17 mouse cellular contexts compared by ENCODE assay signal in genomic region chrX:99579206-99579605, GRCm38 (mm10).
"Had no signal": no experiment of that assay in that cellular context is flagged by ENCODE, and none has a peak within 500 bp of the region (broad histone marks: within the 10 kb centered on the region; RNA-seq: fewer than 3 reads in every experiment).

No protein-coding gene starts in this region.

- DNase-seq: liver, postnatal 0 days; lung, adult 2 months; lung, postnatal 14 days; lung, postnatal 36 days; midbrain, embryonic 14.5 days; right cerebral cortex, postnatal 14 days; spleen, adult 18-20 months; thymus, adult 2 months; thymus, postnatal 25 days; thymus, postnatal 4 days had no signal

- H3K36me3 ChIP-seq: liver, embryonic 15.5 days; lung, embryonic 15.5 days; midbrain, embryonic 12.5 days; neural tube, embryonic 12.5 days had no signal

- H3K9me3 ChIP-seq: liver, embryonic 15.5 days; lung, embryonic 15.5 days; megakaryocyte, embryonic 14.5 days; midbrain, embryonic 12.5 days; neural tube, embryonic 12.5 days had no signal

- H3K9ac ChIP-seq: liver, embryonic 15.5 days; liver, postnatal 0 days; lung, embryonic 15.5 days; midbrain, embryonic 12.5 days; neural tube, embryonic 12.5 days had no signal

- ATAC-seq: liver, postnatal 0 days; lung, postnatal 0 days had no signal

- H3K4me3 ChIP-seq: liver, embryonic 15.5 days; lung, embryonic 15.5 days; megakaryocyte, embryonic 14.5 days; midbrain, embryonic 12.5 days; neural tube, embryonic 12.5 days had no signal

- H3K27ac ChIP-seq: liver, embryonic 15.5 days; lung, embryonic 15.5 days; macrophage; midbrain, embryonic 12.5 days; neural tube, embryonic 12.5 days had no signal

- H3K4me2 ChIP-seq: liver, embryonic 15.5 days; lung, embryonic 15.5 days; midbrain, embryonic 12.5 days; neural tube, embryonic 12.5 days had no signal

- H3K4me1 ChIP-seq: liver, embryonic 15.5 days; neural tube, embryonic 12.5 days had no signal
